Mouse (Mus musculus) left cerebral cortex, postnatal 14 days (tissue): ENCODE measurements around the gene Pdgfc. TPM values are rescaled to one million over a fixed set of nuclear protein-coding genes. Genes with fewer than 3 reads are reported as not detected.
A peak's percentile ranks its signal among the peaks of the same experiment; 100 is the strongest.

Experiments
- DNase-seq, 2 experiments: peaks; one replicate each; pipeline ENCODE4 v3.0.0; 2021 to 2022; ENCODE audit warnings: low spot score in 2 of 2, mixed read lengths in 1 of 2
- intact Hi-C: fragments of 180-260 bp; cut with DNase I; formaldehyde crosslinking; loops from one replicate; pipeline ENCODE4 v1.15.1; 2025
- long read RNA-seq, 2 experiments: library from polyadenylated mRNA; stranded (forward); transcript quantifications; one replicate each; pipeline ENCODE4 v2.0.0; 2021
- total RNA-seq, 2 experiments: library from RNA; stranded (reverse); gene quantifications; 2 replicates each; pipeline ENCODE4 v1.2.3; 2021

Gene Pdgfc
- total RNA-seq, result 1 to 10 TPM; 6.5 TPM
- long read RNA-seq, experiment 1, transcript Pdgfc-201 (6 exons, 3,521 nt), result major isoform, 6 of 6 reads
- long read RNA-seq, experiment 1, partial matches to known transcripts, result 0 of 6 reads
- long read RNA-seq, experiment 1, other reads (novel, unspliced or antisense), result 0 of 6 reads
- long read RNA-seq, experiment 2, transcript Pdgfc-201 (6 exons, 3,521 nt), result major isoform, 9 of 14 reads
- long read RNA-seq, experiment 2, partial matches to known transcripts, result 0 of 14 reads
- long read RNA-seq, experiment 2, other reads (novel, unspliced or antisense), result 2 of 14 reads

- intact Hi-C loops, result loop anchor here (5.0 kb wide), 3 partner anchors 446 to 891 kb away; no protein-coding TSS in a partner anchor
- no peak for DNase-seq
Measured at GRCm38 (mm10) chr3:81036151-81036553, at the start of gene Pdgfc. Pdgfc (plus strand) TSS chr3:81036416.

DNA sequence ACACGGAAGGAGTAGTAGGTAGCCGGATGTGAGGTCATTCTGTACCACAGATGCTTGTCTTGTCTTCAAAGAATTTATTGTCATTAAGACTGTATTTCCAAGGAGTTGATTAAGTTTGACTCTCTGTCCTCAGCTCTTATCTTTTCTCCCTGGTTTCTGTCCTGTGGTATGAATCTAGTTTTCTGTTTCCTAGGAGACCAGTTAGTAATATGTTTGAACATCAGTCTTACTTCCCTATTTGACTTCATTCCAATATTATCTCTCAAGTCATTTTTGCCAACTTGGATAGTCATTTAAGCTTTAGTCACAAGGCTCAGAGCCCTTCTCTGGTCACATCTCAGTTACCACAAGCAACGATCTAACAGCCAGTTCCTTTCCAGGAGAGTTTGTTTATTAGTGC, 27.0 kb upstream of the Pdgfc start:
- DNase-seq, result no peak
- intact Hi-C loops, result no loop called here

DNA sequence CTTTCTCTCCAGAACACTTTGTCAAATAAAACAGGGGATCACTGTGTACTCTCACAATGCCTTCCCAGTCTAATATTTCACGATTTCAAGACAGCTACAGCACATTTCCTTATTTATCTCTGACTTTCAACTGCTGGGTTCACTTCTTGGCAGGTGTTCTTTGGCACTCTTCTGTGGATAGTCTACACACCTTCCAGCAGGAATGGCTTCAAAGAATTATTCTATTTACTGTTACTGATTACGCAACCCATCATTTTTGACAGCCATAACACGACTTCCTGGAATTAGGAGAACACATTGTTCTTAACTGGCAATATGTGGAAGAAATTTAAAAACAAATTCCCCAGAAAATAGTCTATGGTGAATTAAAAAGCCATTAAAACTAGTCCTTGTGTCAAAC, 26.3 kb upstream of the Pdgfc start:
- intact Hi-C loops, result no loop called here
- DNase-seq, result no peak

- intact Hi-C loops, result no loop called here
- DNase-seq, result peak; percentile 12 to 23
Measured at GRCm38 (mm10) chr3:81017385-81018051, 18.7 kb upstream of the Pdgfc start.

- intact Hi-C loops, result no loop called here
- DNase-seq, result no peak
Measured at GRCm38 (mm10) chr3:81020064-81020463, 16.2 kb upstream of the Pdgfc start.

- intact Hi-C loops, result no loop called here
- no peak for DNase-seq
Measured at GRCm38 (mm10) chr3:81021783-81022182, 14.4 kb upstream of the Pdgfc start.

- intact Hi-C loops, result no loop called here
- DNase-seq, result no peak
Measured at GRCm38 (mm10) chr3:81022266-81022665, 13.9 kb upstream of the Pdgfc start.

DNA sequence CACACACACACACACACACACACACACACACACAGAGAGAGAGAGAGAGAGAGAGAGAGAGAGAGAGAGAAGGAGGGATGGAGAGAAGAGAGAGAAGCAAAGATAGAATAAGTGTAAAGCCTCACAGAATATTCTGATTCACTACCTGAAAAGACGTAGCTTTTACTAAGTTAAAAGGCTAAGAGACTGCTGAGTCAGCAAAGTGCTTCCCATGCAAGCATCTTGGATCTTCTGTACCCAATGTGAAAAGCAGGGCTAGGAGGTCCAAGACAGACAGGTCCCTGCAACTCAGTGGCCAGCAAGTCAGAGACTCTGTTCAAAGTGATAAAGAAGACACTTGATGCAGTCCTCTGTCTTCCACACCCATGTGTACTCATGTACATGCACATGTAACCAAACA, 13.4 kb upstream of the Pdgfc start:
- DNase-seq, result no peak
- intact Hi-C loops, result no loop called here

- DNase-seq, result no peak
- intact Hi-C loops, result no loop called here
Measured at GRCm38 (mm10) chr3:81023568-81023967, 12.6 kb upstream of the Pdgfc start.

DNA sequence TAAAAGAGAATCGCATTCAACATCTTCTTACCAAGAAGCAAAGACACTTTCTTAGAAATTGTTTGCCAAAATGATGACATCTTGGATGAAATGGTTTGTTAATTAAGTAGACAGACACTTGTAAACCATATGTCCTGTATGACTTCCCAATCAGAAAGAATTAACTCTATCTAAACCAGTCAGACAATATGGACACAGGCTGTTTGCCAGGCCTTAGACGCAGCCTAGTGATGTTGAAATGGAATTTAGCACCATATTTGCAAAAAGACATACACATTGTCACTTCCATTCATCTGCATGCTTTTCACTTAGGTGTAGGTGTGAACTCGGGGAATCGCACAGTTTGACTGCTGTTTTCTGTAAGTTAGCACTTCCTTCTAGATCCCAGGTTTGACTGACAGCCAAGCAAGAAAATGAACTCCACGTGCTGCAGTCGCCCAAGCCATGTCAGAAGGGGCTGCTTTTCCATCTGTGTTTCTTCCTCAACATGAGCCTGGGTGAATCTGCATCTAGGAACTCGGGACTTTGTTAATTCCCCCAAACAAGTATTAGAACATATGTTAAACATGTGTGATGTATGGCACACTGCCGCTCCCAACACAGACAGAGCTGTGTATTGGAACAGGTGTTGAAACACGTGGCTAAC, 10.5 kb upstream of the Pdgfc start:
- intact Hi-C loops, result no loop called here
- DNase-seq, result no peak

GRCm38 (mm10) chr3:81028361-81028760, 7.9 kb upstream of the Pdgfc start:
- intact Hi-C loops, result no loop called here
- no peak for DNase-seq

GRCm38 (mm10) chr3:81029321-81029720, 6.9 kb upstream of the Pdgfc start:
- intact Hi-C loops, result no loop called here
- DNase-seq, result no peak

DNA sequence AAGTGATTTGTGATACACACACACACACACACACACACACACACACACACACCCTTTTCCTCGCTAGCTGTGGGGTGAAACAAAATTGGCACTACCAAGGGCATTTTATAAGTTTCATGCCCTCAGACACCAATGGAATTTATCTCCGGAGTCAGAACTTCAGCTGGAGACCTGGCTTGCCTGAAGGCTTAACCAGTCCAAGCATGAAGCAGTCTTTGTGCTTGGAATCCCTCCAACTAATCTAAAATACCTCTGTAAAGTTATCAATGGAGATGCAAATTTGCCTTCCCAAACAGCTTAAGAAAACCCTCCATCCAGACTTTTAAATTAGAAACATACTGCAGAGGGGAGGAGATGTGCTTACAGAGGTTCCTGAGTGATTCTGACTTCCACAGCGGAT, 6.3 kb upstream of the Pdgfc start:
- intact Hi-C loops, result no loop called here

GRCm38 (mm10) chr3:81030311-81030710, 5.9 kb upstream of the Pdgfc start:
- intact Hi-C loops, result no loop called here
- DNase-seq, result no peak

More for the DNA sequence above, 6.3 kb upstream of the Pdgfc start:
- no peak for DNase-seq

DNA sequence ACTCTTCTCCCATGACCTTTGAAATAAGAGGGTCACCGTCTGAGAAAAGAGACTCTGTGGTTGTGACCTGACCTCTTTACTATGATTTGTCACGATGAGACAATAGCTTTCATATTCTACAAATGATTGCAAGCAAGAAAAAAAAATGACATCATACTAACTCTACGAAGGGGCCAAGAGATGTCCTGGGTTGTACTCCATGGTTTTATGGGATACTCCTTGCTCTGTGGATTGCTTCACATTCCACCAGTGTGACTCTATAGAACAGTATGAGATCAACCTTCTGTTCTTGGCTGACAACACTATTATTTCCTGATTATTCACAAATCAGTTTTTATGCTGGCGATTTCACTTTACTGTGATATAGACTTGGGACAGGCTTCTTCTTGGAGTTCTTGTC, 4.2 kb upstream of the Pdgfc start:
- no peak for DNase-seq
- intact Hi-C loops, result no loop called here

DNA sequence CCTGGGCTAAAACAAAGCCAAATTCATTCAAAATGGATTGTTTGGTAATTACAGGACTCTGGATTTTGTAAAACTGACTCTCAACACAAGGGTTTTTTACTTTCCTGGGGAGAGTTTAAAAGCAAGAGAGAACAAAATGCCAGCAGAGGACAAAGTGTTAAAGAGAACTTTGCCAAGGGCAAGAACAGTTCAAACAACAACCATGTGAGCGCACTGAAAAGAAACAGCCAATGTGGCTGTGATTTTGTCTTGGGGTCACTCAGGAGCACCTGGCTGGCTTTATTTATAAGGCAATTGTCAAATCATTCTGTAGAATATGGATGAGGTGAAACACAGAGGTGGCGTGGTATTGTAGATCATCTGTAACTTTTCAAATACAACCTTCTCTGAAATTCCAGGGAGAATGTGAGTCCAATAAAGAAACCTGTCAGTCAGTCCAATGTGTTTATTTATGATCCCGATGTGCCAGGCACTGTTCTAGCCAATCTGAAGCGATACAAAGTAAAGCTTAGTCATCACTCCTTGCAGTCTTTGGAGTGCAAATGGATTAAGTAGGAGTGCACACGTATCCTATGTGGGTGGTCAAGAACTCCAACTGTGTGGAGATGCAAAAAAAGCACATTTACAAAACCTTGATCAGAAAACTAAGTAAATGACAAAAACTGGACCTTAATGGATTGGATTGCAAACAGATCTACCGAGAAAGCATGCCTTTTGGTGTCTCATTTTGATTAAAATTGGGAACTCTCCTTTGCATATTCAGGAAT, 1.7 kb upstream of the Pdgfc start:
- intact Hi-C loops, result loop anchor here (5.0 kb wide), 3 partner anchors 448 to 893 kb away; no protein-coding TSS in a partner anchor
- DNase-seq, result no peak

DNA sequence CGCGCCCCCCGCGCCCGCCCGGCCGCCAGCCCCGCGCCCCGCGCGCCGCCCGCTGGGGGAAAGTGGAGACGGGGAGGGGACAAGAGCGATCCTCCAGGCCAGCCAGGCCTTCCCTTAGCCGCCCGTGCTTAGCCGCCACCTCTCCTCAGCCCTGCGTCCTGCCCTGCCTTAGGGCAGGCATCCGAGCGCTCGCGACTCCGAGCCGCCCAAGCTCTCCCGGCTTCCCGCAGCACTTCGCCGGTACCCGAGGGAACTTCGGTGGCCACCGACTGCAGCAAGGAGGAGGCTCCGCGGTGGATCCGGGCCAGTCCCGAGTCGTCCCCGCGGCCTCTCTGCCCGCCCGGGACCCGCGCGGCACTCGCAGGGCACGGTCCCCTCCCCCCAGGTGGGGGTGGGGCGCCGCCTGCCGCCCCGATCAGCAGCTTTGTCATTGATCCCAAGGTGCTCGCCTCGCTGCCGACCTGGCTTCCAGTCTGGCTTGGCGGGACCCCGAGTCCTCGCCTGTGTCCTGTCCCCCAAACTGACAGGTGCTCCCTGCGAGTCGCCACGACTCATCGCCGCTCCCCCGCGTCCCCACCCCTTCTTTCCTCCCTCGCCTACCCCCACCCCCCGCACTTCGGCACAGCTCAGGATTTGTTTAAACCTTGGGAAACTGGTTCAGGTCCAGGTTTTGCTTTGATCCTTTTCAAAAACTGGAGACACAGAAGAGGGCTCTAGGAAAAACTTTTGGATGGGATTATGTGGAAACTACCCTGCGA, 517 bp downstream of the Pdgfc start:
- intact Hi-C loops, result loop anchor here (5.0 kb wide), 3 partner anchors 446 to 891 kb away; no protein-coding TSS in a partner anchor
- DNase-seq, result peak; percentile 32 to 35

GRCm38 (mm10) chr3:81037312-81037859, 1.2 kb downstream of the Pdgfc start:
- DNase-seq, result peak; percentile 7 to 32
- intact Hi-C loops, result loop anchor here (5.0 kb wide), 3 partner anchors 445 to 890 kb away; no protein-coding TSS in a partner anchor
